Mouse (Mus musculus) neural tube, embryonic 12.5 days (tissue): ENCODE results near the gene Phyh. TPM values are rescaled to one million over a fixed set of nuclear protein-coding genes. Genes with fewer than 3 reads are reported as not detected.

Experiments
- ATAC-seq: fragments of 200-750 bp; cut with Nextera tagmentation; 2 replicates; pipeline ENCODE4 v1.8.0; 2017; ENCODE audit warnings: low read depth, mild to moderate bottlenecking, moderate TSS enrichment, moderate library complexity; ENCODE audit not compliant: low FRiP score
- H3K27ac ChIP-seq: fragments of 300-500 bp; sonication (generic); 2 replicates; pipeline ENCODE4 v1.5.1; 2016
- H3K27me3 ChIP-seq: fragments of 300-500 bp; sonication (generic); replicated peaks from 2 replicates; pipeline ENCODE4 v1.6.1; 2016; ENCODE audit warnings: mild to moderate bottlenecking
- H3K36me3 ChIP-seq: fragments of 300-500 bp; sonication (generic); 2 replicates; pipeline ENCODE4 v1.6.1; 2016; ENCODE audit warnings: mild to moderate bottlenecking
- H3K4me1 ChIP-seq: fragments of 300-500 bp; sonication (generic); 2 replicates; pipeline ENCODE4 v1.6.1; 2016
- H3K4me2 ChIP-seq: fragments of 300-500 bp; sonication (generic); replicated peaks from 2 replicates; pipeline ENCODE4 v1.6.1; 2016; ENCODE audit warnings: mild to moderate bottlenecking
- H3K4me3 ChIP-seq: fragments of 300-500 bp; sonication (generic); 2 replicates; pipeline ENCODE4 v1.5.1; 2016
- H3K9ac ChIP-seq: fragments of 300-500 bp; sonication (generic); 2 replicates; pipeline ENCODE4 v1.6.1; 2016; ENCODE audit warnings: mild to moderate bottlenecking
- H3K9me3 ChIP-seq: fragments of 300-500 bp; sonication (generic); 2 replicates; pipeline ENCODE4 v1.6.1; 2016; ENCODE audit warnings: mild to moderate bottlenecking
- WGBS: fragments of 180-500 bp; shearing (Covaris S2); methylation state at CpG from one replicate; pipeline ENCODE4 v1.1.7; 2016; 5-methylcytosine and 5-hydroxymethylcytosine counted together
- polyA plus RNA-seq: library from polyadenylated mRNA; unstranded; fragments of >200 nt; fragmentation: Nextera tagmentation; extraction: Ambion mirVana; gene quantifications from 2 replicates; pipeline ENCODE4 v1.2.1, GENCODE M21; 2016

Phyh gene
- polyA plus RNA-seq, 1 experiment from 2014 or later: 41.6 TPM

DNA sequence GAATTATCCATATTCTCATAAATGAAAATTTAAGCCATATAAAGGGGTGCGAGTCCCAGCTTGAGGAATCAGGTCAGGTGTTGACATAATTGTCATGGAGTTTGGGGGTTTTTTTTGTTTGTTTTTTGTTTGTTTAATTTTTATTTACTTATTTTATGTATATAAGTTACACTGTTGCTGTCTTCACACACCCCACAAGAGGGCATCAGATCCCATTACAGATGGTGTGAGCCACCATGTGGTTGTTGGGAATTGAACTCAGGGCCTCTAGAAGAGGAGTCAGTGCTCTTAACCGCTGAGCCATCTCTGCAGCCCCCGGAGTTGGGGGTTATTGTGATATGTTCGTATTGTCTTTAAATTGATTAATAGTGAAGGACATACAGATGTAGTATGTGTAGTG is 21.8 kb upstream of the Phyh start:
- Histone ChIP-seq H3K4me2 (no peak overlapping the region), H3K27me3 (no peaks in the 10 kb centered on the region), H3K4me3 (no peak overlapping the region), H3K4me1 (no peaks in the 10 kb centered on the region), H3K36me3 (peaks cover 79% of the 10 kb centered on the region), H3K27ac (no peak overlapping the region), H3K9me3 (no peaks in the 10 kb centered on the region), H3K9ac (no peak overlapping the region)
- 97% methylated on average over 4 of the region's 4 CpGs for WGBS
- ATAC-seq: no peak

DNA sequence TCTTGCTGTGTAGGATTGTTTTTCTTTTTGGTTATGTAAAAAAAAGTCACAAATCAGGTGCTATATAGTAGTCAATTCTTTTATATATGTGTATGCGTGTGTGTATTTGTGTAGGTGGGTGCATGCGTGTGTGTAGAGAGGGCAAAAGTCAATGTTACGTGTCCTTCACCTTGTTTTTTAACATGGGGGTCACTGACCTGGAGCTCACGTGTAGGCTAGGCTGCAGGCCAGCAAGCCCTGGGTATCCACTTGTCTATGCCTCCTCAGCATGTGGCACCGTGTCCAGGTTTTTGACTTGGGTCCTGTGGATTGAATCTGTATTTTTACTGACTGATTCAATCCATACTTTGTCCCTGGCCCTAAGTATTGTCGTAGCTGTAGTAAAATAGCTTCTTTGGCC is 18.2 kb upstream of the Phyh start:
- no peak for ATAC-seq
- 92% methylated on average over 6 of the region's 6 CpGs for WGBS
- no peak overlapping the region for H3K4me2 ChIP-seq
- no peak overlapping the region for H3K4me3 ChIP-seq
- peaks cover 71% of the 10 kb centered on the region for H3K36me3 ChIP-seq
- H3K9ac ChIP-seq: no peak overlapping the region
- no peak overlapping the region for H3K27ac ChIP-seq
- H3K27me3 ChIP-seq: no peaks in the 10 kb centered on the region
- no peaks in the 10 kb centered on the region for H3K9me3 ChIP-seq
- no peaks in the 10 kb centered on the region for H3K4me1 ChIP-seq

DNA sequence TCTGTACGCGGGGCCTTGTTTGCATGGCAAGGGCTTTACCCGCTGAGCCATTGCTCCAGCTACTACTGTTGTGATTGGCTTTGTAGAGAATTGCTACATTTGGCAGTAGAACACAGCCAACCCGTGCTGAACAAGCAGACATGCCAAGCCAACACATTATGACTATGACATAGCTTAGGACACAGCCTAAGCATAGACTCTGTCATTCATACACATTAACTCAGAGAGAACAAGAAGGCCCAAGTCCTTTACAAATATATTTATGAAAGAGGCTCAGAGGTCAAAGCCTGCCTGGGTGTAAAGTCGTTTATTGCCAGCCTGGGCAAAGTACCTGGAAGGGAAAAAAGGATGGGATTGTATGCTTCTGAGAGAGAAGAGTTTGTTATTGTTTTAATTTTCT is 16.5 kb upstream of the Phyh start:
- no peak overlapping the region for H3K9ac ChIP-seq
- ATAC-seq: no peak
- H3K4me1 ChIP-seq: no peaks in the 10 kb centered on the region
- no peaks in the 10 kb centered on the region for H3K27me3 ChIP-seq
- H3K36me3 ChIP-seq: peaks cover 74% of the 10 kb centered on the region
- H3K27ac ChIP-seq: no peak overlapping the region
- H3K9me3 ChIP-seq: no peaks in the 10 kb centered on the region
- H3K4me2 ChIP-seq: no peak overlapping the region
- 94% methylated on average over 5 of the region's 5 CpGs for WGBS
- H3K4me3 ChIP-seq: no peak overlapping the region

DNA sequence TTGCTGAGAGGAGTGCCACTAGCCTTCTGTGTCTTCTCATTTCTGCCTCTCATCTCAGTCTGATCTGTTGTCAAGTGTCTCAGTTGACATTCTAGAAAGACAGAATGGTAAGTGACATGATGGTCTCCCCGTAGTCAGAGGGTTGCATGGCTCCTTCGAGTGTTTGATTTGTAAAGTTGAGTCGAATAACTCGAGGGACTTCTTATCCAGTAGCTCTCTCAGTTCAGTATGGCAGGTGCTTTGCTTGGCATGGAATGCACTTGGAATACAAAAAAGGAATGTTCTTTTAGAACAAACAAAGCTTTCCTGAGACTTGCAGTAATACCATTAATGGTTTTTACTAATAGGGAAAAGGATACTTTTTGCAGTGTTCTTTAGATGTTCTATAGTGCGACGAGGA is 11.7 kb upstream of the Phyh start:
- Histone ChIP-seq H3K27ac (no peak overlapping the region), H3K9me3 (no peaks in the 10 kb centered on the region)
- 92% methylated on average over 6 of the region's 6 CpGs for WGBS

DNA sequence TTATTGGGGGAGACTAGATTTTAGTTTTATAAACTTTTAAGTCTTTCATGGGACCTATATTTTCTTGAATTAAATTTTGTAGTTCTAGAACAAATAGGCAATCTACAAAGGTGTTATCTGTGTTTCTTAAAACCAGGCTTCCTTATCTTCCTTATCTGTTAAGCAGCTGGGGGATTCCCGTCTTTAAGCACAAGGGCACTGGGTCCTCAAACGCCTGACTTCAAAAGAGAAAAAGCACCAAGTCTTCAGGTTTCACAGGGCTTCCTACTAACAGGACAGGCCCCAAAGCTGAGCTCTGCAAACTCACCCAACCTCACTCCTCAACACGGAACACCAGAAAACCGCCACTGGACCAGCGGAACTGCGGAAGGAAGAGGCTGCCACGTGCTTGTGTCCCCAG is 10.9 kb upstream of the Phyh start:
- ATAC-seq: no peak
- no peak overlapping the region for H3K4me2 ChIP-seq
- no peaks in the 10 kb centered on the region for H3K4me1 ChIP-seq
- WGBS: 91% methylated on average over 7 of the region's 7 CpGs
- peaks cover 38% of the 10 kb centered on the region for H3K36me3 ChIP-seq
- H3K27ac ChIP-seq: no peak overlapping the region
- peaks cover 4% of the 10 kb centered on the region; the same call in 1 of the 2 replicates for H3K9me3 ChIP-seq
- no peak overlapping the region for H3K4me3 ChIP-seq
- no peak overlapping the region for H3K9ac ChIP-seq
- H3K27me3 ChIP-seq: no peaks in the 10 kb centered on the region

More for the DNA sequence above, 11.7 kb upstream of the Phyh start:
- no peak overlapping the region for H3K9ac ChIP-seq
- no peak overlapping the region for H3K4me2 ChIP-seq
- no peaks in the 10 kb centered on the region for H3K4me1 ChIP-seq
- no peaks in the 10 kb centered on the region for H3K27me3 ChIP-seq
- H3K4me3 ChIP-seq: no peak overlapping the region
- H3K36me3 ChIP-seq: peaks cover 41% of the 10 kb centered on the region
- ATAC-seq: no peak

DNA sequence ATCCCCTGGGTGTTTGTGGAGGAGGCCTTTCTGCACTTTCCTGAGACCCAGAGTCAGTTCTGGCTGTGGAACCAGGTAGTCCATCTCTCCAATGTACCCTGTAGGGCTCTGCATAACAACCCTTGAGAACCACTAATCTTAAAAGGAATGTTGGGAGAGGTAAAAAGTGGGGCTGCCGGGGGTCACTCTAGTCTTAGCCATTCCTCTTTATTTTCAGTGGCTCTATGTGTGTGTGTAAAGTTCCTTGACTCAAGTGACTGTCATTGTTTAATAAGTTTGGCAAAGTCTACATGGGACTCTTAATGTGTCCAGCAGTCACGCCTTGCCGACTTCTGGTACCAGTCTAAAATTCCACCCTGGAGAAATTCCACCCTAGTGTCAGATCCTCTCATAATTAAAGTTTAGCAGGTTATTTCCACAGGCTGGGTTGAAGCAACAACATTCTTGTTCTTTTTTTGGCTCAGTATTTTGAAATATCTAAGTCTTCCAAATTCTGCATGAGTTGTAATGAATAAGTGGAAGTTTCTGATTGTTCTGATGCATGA is 10.0 kb upstream of the Phyh start:
- H3K4me1 ChIP-seq: no peaks in the 10 kb centered on the region
- H3K9me3 ChIP-seq: peaks cover 4% of the 10 kb centered on the region; the same call in 1 of the 2 replicates
- peaks cover 38% of the 10 kb centered on the region for H3K36me3 ChIP-seq
- no peak overlapping the region for H3K4me3 ChIP-seq
- no peak overlapping the region for H3K4me2 ChIP-seq
- no peak for ATAC-seq
- no peaks in the 10 kb centered on the region for H3K27me3 ChIP-seq
- 92% methylated on average over 3 of the region's 3 CpGs for WGBS
- no peak overlapping the region for H3K9ac ChIP-seq
- no peak overlapping the region for H3K27ac ChIP-seq

DNA sequence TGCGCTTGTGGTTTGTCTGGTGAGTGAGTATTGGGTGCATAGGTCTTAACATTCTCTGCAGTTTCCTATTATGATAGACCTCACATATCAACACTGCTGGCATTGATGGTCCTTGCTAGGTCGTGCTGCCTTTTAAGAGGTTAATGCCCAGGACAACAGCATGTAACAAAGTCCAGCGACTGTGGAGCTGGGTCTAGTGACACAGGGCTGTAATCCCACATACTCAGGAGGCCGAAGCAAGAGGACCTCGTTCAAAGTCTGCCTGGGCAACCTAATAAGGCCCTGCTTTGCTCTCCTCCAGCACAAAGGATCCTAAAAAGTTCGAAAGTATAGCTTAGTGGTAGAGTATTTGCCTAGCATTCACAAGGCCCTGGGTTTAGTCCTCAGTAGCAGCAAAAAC is 8.9 kb upstream of the Phyh start:
- 72% methylated on average over 6 of the region's 6 CpGs for WGBS
- no peak overlapping the region for H3K4me2 ChIP-seq
- H3K4me3 ChIP-seq: no peak overlapping the region
- no peak overlapping the region for H3K27ac ChIP-seq
- no peak for ATAC-seq
- peaks cover 35% of the 10 kb centered on the region for H3K36me3 ChIP-seq
- no peaks in the 10 kb centered on the region for H3K4me1 ChIP-seq
- no peaks in the 10 kb centered on the region for H3K27me3 ChIP-seq
- no peak overlapping the region for H3K9ac ChIP-seq
- H3K9me3 ChIP-seq: peaks cover 4% of the 10 kb centered on the region; the same call in 1 of the 2 replicates

DNA sequence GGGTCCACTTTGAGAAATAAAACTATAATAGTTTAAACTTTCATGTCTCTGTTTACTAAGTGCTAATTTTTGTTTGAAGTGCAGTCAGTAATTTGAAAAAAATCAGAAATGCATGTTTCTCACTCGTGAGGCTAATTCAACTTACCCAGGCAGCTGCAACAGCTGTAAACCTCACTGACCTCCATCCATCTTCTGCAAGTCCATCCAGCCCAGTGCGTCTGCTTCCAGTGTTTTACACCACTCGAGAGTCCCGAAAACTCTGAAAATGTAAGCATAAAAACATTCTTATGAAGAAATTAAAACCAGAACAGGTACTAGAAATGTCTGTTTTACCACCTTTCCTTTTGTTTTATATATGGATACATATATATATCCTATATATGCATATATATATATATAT is 8.3 kb upstream of the Phyh start:
- no peak overlapping the region for H3K9ac ChIP-seq
- H3K4me2 ChIP-seq: no peak overlapping the region
- no peak overlapping the region for H3K27ac ChIP-seq
- H3K9me3 ChIP-seq: peaks cover 4% of the 10 kb centered on the region; the same call in 1 of the 2 replicates
- H3K27me3 ChIP-seq: no peaks in the 10 kb centered on the region
- H3K4me1 ChIP-seq: no peaks in the 10 kb centered on the region
- H3K36me3 ChIP-seq: peaks cover 29% of the 10 kb centered on the region
- ATAC-seq: no peak
- no peak overlapping the region for H3K4me3 ChIP-seq
- WGBS: 75% methylated on average over 4 of the region's 4 CpGs

DNA sequence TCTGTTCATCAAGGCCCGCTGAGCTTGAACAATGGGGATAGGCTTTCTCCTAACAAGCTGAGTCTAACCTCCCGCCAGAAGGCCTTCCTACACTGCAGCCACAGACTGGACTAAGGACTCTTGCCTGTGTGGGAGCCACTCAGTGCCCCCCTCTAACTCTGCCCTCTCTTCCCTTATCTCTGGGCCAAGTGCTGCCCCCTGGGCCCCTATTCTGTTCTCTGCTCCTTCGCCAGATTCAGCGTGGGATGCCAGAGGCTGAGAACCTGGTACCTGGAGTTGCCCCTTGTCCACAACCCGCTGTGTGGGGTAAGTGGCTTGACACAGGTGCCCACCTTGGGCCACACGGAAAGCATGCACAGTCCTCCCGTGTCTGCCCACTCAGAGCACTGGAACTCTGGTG is 4.9 kb upstream of the Phyh start:
- WGBS: 70% methylated on average over 7 of the region's 7 CpGs
- Histone ChIP-seq H3K4me2 (no peak overlapping the region), H3K36me3 (no peaks in the 10 kb centered on the region; the same call in 1 of the 2 replicates), H3K27me3 (no peaks in the 10 kb centered on the region), H3K27ac (no peak overlapping the region), H3K9ac (no peak overlapping the region), H3K9me3 (peaks cover 4% of the 10 kb centered on the region; the same call in 1 of the 2 replicates), H3K4me1 (peaks cover 9% of the 10 kb centered on the region; the same call in 1 of the 2 replicates), H3K4me3 (no peak overlapping the region)
- no peak for ATAC-seq

DNA sequence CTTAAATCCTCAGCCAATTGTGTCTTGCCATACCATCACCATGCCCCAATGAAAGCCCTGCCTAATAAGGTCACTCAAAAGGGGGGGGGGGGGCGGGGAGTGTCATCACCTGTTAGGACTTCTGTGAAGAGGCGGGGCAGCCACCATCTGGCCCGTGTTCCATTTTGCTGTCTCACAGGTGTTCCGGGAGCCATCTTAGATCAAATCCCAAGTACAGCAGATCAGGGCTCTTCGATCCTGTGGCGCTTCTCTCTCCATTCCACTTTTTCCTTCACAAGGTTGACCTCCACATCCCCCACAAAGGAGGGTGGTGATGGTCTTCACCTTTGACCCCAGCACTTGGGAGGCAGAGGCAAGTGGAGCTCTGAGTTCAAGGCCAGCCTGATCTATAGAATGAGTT is 2.8 kb upstream of the Phyh start:
- Histone ChIP-seq H3K9me3 (peaks cover 4% of the 10 kb centered on the region; the same call in 1 of the 2 replicates), H3K4me3 (no peak overlapping the region), H3K4me2 (no peak overlapping the region), H3K27ac (no peak overlapping the region), H3K36me3 (no peaks in the 10 kb centered on the region), H3K27me3 (no peaks in the 10 kb centered on the region), H3K9ac (no peak overlapping the region), H3K4me1 (peaks cover 15% of the 10 kb centered on the region)
- 69% methylated on average over 6 of the region's 6 CpGs for WGBS
- ATAC-seq: no peak

DNA sequence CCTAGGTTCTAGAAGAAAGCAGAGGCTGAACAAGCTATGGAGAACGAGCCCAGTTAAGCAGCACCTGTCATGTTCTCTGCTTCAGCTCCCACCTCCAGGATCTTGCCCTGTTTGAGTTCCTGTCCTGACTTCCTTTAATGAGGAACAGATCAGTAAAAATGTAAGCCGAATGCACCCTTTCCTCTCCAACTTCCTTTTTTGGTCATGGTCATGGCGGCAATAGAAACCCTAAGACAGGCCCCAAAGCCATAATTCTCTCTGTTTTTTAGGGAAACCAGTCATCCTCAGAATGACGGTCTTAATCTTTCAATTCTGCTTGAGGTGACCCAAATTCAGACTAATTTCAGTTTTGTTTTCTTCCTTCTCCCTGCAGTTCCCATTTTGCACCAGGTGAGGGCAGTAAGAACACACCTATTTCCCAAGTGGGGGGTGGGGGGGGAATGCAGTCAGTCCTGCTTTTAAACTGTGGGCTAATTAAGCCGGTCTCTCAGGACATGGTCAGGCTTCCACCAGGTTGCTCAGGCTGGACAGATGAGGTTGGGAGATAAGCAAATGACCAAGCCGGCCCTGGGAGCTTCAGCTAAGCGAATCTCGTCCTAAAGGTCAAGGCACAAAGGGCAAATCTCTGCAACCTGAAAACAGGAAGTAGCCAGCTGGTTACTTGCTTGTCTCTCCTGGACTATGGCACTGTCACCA is 1.3 kb upstream of the Phyh start:
- no peak for ATAC-seq
- Histone ChIP-seq H3K27me3 (no peaks in the 10 kb centered on the region), H3K27ac (no peak overlapping the region), H3K9me3 (peaks cover under 1% of the 10 kb centered on the region; the same call in 1 of the 2 replicates), H3K4me1 (peaks cover 15% of the 10 kb centered on the region), H3K4me2 (peak overlapping the region; percentile 42), H3K9ac (no peak overlapping the region), H3K4me3 (no peak overlapping the region), H3K36me3 (no peaks in the 10 kb centered on the region)
- WGBS: 24% methylated on average over 8 of the region's 8 CpGs

DNA sequence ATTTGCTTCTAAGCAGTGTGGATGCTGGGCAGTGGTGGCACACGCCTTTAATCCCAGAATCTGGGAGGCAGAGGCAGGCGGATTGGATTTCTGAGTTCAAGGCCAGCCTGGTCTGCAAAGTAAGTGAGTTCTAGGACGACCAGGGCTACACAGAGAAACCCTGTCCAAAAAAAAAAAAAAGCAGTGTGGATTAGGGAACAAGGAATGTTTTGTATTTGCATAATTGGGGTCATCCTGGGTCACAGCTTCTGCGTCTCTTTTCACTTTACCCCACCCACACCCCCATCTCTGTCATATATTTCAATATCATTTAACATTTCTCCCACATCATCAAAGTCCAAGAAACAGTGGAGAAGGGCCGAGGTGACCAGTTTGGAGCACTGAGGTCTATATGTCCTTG is 2.2 kb downstream of the Phyh start:
- Histone ChIP-seq H3K4me2 (no peak overlapping the region), H3K27me3 (no peaks in the 10 kb centered on the region), H3K27ac (no peak overlapping the region), H3K4me1 (peaks cover 15% of the 10 kb centered on the region), H3K9me3 (no peaks in the 10 kb centered on the region), H3K36me3 (no peaks in the 10 kb centered on the region), H3K9ac (no peak overlapping the region), H3K4me3 (no peak overlapping the region)
- no peak for ATAC-seq
- WGBS: 64% methylated on average over 5 of the region's 5 CpGs
